Mouse (Mus musculus) T-helper 17 cell (primary cell): ENCODE measurements around the gene Gm20379.

Experiments
- in situ Hi-C, 2 experiments: fragments of 300-600 bp; cut with MboI, MseI; formaldehyde crosslinking; loops; 1 replicate in 1 of 2; 2 replicates in 1 of 2; pipeline ENCODE4 v1.15.1; 2025; ENCODE audit warnings: high pct_unique_total_duplicates in 2 of 2

Gene Gm20379

DNA sequence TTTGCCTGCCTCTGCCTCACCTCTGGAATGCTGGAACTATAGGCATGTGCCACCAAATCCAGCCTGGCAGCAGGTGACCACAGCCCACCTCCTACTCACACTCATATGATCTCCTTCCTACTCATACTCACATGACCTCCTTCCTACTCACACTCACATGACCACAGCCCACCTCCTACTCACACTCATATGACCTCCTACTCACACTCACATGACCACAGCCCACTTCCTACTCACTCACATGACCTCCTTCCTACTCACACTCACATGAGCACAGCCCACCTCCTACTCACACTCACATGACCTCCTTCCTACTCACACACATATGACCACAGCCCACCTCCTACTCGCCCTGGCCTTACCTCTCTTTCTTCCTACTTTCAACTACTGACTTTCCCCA lies 31.1 kb downstream of the Gm20379 start:
- in situ Hi-C loops = loop anchor here in 1 of 2 experiments (5.0 kb wide), 1 partner anchor 430 kb away; no protein-coding TSS in a partner anchor

DNA sequence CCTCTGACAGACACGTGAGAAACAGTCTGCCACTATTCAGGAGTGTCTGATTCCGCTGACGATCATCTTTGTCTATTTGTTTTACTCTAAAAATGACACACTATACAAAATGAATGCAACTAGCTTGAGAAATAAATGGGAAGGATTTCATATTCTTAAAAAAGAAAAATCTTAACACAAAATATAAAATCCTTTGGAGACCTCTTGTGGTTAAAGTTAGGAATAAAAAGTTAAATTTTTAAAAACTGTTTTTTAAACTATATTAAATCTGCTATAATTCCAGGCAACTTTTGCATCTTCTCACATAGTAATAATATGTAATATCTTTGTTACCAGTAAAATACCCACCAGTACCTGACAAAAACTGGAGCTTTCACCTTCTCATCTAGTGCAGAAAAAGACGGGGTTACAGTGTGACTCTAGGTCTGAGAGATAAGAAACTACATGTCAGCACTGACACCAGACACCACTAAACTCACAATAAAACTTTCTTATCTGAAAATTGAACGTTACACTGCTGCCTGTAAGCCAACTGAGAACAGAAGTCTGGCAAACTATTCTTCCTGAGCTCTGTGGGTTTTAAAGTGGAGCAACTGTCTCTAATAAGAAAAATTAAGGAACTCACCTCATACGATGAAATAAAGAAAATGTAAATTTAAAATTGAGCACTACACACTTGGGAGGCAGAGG lies 32.1 kb downstream of the Gm20379 start:
- in situ Hi-C loops = loop anchor here in 1 of 2 experiments (5.0 kb wide), 1 partner anchor 431 kb away; no protein-coding TSS in a partner anchor

DNA sequence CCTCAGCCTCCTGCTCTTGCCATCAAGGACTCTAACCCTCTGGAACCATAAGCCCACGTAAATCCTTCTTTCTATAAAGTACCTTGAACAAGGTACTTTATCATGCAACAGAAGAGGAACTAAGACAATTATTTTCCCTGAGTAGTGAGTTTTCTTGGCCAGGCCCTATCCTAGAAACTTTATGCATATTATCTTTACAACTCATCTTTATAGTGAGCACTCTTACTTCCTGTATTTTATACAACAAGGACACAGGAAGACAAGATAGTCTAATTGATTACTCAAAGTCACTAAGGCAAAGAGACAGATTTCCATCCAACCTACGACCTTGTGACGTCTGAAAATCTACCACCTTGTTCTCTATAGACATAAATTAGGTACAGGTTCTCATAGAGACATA lies 34.0 kb downstream of the Gm20379 start:
- in situ Hi-C loops = loop anchor here in 1 of 2 experiments (5.0 kb wide), 1 partner anchor 432 kb away; no protein-coding TSS in a partner anchor

GRCm38 (mm10) chr13:92344033-92344432 lies 38.3 kb downstream of the Gm20379 start:
- in situ Hi-C loops = no loop called here

DNA sequence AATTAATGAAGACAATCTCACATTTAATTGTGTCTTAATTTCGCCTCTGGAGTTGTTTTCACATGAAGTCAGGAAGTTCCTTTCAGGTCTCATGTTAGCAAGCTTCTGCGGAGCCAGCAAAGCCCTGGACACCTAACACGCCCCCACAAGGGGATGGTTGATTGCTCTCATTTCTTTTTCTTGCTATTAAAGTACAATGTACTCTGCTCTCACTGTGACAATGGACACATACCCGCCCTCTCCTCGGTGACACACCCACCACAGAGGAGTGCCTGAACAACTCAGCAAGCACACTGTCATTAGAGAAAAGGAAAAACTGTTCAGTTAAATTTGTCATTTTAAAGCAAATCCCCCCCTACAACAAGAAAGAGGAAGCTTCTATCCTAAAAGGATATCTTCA lies 40.6 kb downstream of the Gm20379 start:
- in situ Hi-C loops = no loop called here

- in situ Hi-C loops = loop anchor here (10.0 to 25.0 kb wide), 2 partner anchors 836 to 976 kb away; partner anchors contain the start of gene Tent2 (in 1 of the 2)
These were observed 45.3 kb downstream of the Gm20379 start for GRCm38 (mm10) chr13:92351100-92351499.

GRCm38 (mm10) chr13:92353956-92354355 lies 48.2 kb downstream of the Gm20379 start:
- in situ Hi-C loops = loop anchor here (10.0 to 25.0 kb wide), 2 partner anchors 833 to 979 kb away; partner anchors contain the start of gene Tent2 (in 1 of the 2)

DNA sequence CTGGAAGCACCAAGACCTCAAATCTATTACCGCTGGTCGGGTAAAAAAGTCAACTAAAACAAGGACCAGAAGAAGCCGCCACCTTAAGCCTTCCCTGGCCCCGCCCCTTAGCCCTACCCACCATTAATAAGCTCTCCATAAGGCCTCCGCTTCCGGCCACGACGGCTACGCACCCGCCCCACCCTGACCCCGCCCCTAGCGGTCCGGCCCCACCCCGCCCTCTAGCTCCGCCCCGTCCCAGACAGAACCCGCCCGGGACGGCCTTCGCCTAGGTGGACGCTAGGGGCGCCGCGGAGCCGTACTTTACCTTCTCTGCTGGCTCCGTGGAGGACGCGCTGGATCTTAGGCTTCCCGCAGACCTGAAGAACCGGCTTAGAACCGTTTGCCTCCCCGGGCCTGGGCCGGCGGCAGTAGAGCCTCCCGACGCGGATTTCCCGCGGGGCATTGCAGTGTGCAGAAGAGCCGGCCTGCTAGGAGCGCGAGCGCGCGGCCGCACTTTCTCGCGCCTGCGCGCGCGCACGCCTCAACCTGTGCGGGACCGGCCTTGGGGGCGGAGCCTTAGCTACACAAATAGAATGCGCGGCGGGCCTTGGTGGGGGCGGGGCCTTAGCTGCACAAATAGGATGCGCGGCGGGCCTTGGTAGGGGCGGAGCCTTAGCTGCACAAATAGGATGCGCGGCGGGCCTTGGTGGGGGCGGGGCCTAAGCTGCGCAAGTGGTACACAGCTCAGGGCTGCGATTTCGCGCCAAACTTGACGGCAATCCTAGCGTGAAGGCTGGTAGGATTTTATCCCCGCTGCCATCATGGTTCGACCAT lies 48.9 kb downstream of the Gm20379 start, which contains the start of the genes Dhfr and Msh3:
TSS of gene Dhfr (plus strand) at position 271 of the 816 bp plus-strand sequence.
TSS of gene Msh3 (minus strand) at position 548 of the 816 bp plus-strand sequence.
- in situ Hi-C loops = loop anchor here (5.0 to 25.0 kb wide), 4 partner anchors 128 to 980 kb away; partner anchors contain the start of genes Fam151b (in 2 of the 2), Serinc5 (in 1 of the 2) and Tent2 (in 1 of the 2)

DNA sequence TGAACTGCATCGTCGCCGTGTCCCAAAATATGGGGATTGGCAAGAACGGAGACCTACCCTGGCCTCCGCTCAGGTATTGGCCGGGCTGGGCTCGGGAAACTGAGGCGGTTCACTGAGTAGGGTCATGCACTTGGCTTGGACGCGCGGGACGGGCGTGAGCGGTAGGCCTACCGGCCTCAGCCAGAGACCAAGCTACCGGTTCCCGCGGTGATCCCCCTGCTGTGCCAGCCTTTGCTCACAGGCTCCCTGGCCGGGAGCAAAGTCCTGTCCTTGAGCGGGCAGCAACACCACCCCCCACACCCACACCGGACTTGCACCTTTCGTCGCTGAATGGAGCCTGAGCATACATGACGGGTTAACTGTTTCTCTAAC lies 49.5 kb downstream of the Gm20379 start:
- in situ Hi-C loops = loop anchor here (5.0 to 25.0 kb wide), 4 partner anchors 127 to 980 kb away; partner anchors contain the start of genes Fam151b (in 2 of the 2), Serinc5 (in 1 of the 2) and Tent2 (in 1 of the 2)

DNA sequence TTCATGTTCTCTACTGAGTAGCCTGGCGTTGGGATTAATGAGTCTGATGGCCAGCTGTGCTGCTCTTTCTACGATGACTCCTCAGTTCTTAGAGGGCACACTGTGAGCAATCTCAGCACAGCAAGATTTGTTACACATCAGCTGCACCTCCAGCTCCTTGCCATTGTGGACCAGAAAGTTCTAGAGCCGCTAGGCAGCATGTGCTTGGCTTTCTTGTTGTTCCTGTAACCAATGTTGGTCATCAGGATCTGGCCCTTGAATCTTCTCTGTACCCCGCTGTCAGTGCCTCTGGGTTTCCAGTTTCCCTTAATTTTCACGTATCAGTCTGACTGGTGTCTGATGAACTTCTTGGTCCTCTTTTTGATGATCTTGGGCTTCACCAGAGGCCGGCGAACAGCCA lies 50.6 kb downstream of the Gm20379 start:
- in situ Hi-C loops = loop anchor here (5.0 to 25.0 kb wide), 4 partner anchors 126 to 982 kb away; partner anchors contain the start of genes Fam151b (in 2 of the 2), Serinc5 (in 1 of the 2) and Tent2 (in 1 of the 2)
